23 mouse cellular contexts compared by ENCODE assay signal in genomic region chr11:71076342-71076741, GRCm38 (mm10). TPM values are rescaled to one million over a fixed set of nuclear protein-coding genes. Genes with fewer than 3 reads are reported as not detected.
"Had no signal": no experiment of that assay in that cellular context is flagged by ENCODE, and none has a peak within 500 bp of the region (broad histone marks: within the 10 kb centered on the region; RNA-seq: fewer than 3 reads in every experiment).

No protein-coding gene starts in this region.

- DNase-seq: cerebellum, adult 2 months; cerebellum, adult 8-10 months; cerebellum, adult 9-10 months; cerebellum, adult 9-11 months; cerebellum, postnatal 10 days; cerebellum, postnatal 14 days; cerebellum, postnatal 25 days; cerebellum, postnatal 36 days; embryo, embryonic 11 days; forebrain, postnatal 0 days; gastrocnemius, adult 2 months; gastrocnemius, postnatal 10 days; gastrocnemius, postnatal 14 days; gastrocnemius, postnatal 25 days; gastrocnemius, postnatal 36 days; heart, adult 11 months; heart, adult 18-20 months; heart, adult 2 months had no signal

- ATAC-seq: forebrain, embryonic 13.5 days; forebrain, embryonic 14.5 days; forebrain, embryonic 15.5 days; forebrain, embryonic 16.5 days; forebrain, postnatal 0 days had no signal

RNA-seq across cellular contexts. Expression of gene 6330403K07Rik, which starts 43.0 kb away (rescaled TPM):
- total RNA-seq: gastrocnemius, postnatal 25 days; granulocyte monocyte progenitor cell, adult 5-6 weeks had no signal
